Mouse (Mus musculus) erythroblast, adult 5-6 weeks (primary cell): ENCODE results near the gene Cep128. TPM values are rescaled to one million over a fixed set of nuclear protein-coding genes. Genes with fewer than 3 reads are reported as not detected.

Source experiments
- ATAC-seq: replicated peaks from 2 replicates; pipeline ENCODE4 v1.8.0; 2016; ENCODE audit warnings: moderate number of reproducible peaks, mild to moderate bottlenecking, moderate TSS enrichment, inconsistent platforms; ENCODE audit not compliant: poor library complexity, low FRiP score, severe bottlenecking
- total RNA-seq, 2 experiments: library from RNA; stranded (forward) in 1 of 2; stranded (reverse) in 1 of 2; fragments of 150-400 nt in 1 of 2; fragments of 200-764, 138-1000 nt in 1 of 2; gene quantifications; 2 replicates each; pipeline versions ENCODE4 v1.2.3 to v1.2.4; 2015 to 2017; ENCODE audit warnings: low replicate concordance in 2 of 2

Gene Cep128
- total RNA-seq, 2 experiments from 2014 or later: 93.6 to 154 TPM

DNA sequence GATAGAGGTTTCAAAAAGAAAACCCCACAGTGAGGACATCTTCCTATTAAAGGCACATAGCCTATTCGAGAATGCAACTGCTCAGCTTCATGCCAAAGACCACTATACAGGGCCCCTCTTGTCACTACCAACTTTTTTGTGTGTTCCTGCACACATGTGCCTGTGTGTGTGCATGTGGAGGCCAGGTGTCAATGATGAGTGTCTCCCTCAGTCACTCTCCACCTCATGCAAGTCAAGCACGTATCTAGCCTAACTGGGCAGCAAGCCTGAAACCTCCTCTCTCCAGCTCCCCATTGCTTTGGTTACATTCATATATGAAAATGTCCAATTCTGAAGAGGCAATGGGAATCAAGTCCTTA is 317.1 kb downstream of the Cep128 start:
- ATAC-seq: no peak

DNA sequence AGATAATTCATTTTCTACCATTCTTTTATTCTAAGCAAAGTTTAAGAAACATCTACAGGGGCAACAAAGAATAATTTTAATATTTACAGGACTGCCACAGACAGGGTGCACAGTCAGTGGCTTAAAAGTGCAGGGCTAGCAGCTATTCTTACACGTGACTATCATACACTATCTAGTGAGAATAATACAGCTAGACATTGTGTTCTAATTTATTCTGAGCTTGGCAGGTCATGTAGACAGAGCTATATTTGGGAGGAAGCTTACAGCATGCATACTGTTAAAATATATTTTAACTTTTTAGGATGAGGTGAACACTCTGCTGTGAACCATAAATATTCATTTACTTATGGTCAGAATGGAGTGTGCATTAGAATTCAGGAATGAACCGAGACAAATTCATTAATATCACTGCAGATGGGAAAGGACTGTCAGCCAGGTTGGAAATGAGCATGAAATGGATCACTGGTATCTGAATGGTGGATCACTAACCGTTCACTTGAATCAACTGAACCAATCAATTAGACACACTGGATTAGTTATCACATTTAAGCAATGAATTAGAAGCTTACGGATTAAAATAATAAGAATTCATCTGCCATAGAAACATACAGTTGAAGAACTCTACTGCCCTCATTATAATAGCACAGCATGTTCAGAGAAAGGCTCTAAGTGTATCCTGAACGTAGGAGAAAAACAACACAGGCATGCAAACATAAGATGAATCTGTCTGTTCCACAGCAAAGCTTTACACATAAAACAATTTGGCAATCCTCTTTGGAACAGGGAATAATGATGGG is 317.7 kb downstream of the Cep128 start:
- no peak for ATAC-seq

DNA sequence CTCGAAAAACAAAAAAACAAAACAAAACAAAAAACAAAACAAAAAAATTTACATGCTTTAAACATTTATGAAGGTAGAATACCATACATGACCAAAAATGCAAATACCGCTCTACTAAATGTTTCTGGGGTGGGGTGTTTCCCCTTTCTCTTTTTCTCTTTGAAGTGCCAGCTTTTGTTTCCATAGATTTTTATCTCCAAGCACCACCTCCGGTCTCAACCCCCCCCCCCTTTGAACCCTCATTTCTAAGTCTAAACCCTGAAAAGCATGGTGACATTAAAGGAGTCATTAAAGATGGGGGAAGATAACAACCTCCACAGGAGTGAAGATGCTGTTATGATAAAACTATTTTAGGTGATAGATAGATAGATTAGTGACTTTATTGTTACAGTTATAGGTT is 318.8 kb downstream of the Cep128 start:
- no peak for ATAC-seq

DNA sequence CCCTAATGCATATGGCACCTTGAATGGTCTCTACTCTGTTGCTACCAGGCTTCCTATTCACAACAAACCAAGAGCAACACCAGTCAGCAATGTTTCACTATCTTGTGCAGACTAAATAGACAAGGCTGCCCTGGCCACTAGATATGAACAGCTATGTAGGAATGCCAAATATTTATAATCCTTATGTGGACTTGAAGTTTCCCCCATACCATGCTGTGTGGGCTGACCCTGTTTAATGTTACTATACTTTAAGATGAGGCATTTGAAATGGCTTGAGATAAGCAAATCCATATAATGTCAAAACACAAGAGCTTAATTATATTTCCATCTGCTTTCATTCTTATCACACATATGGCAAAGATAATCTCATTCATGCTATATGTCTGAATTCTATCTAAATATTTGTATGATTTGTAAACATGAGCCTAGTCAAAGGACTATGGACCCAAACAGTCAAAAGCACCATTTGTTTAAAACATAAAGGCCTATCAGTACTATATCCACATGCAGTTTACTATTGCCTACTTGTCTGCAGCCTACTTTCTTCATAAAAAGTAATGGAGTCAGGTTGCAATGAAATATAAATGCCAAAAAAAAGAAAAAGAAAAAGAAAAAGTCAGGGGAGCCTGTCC is 319.7 kb downstream of the Cep128 start:
- no peak for ATAC-seq

DNA sequence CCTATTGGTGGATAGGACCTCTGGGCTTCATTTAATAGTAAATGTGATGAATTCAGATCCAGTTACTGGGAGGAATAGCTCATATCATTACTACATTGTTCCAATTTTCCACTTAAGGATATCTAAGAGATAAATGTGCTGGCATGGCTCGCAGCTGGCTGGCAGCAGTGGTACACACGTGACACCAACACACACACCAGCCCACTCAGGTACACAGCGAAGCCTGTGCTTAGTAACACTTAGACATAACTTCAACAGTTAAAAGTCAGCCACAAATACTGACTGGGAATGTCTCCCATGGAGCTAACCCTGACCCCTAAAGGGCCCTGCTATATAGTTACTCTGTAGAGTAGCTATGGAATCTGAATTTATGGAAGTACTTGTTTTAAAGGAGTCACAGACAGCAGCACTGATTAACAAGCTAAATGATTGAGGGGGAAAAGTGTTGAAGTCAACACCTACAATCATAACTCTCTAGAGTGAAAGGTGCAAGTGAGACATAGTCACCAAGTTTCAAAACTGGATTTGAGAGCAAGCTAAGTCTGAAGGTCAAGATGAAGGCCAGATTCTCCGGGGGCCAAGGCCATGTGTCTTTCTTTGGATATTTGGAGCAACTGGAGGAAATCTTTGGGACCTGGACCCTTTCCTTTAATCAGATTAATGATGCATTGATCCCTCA is 320.7 kb downstream of the Cep128 start:
- ATAC-seq: no peak

DNA sequence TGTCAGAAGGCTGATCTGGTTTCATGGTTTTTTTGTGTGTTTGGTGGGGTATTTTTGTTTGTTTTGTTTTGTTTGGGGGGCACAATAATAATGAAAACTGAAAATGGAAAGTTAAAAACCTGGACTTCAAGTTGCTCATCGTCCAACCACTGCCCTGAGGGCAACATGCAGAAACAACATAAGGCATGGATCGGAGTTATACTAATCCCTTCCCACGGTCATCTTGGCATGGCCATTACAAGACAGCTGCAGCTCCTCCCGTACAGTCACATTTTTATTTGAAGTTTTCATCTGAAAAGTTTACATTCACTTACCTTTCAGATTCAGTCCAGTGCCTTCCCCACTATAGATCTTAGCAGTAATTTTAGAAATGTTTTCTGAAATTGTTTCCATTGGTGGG is 321.5 kb downstream of the Cep128 start:
- no peak for ATAC-seq

DNA sequence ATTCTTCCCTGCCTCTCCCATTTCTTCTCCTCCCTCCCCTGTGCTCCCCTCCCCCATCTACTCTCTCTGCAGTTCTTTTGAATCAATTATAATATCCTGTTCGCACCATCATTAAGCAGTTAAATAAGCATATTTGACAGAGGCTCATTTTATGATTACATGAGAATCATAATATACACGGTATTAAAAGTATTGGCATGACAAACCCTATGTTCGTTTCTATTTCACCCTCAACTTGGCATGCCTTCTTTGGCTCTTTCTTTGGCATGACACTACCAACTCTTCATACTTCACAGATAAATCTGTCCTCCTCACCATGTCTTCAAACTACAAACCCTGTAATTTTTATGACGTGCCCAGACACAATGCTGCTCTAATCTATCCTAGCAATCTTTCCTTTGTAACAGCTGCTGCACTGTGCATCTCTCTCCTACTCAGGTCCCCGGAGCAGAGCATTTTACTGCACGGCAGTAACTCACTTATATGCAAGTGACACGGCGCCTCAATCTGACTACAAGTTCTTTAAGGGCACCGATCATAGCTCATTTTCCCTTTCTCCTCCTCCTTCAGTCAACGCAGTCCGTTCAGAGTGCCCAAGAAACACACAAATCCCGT is 324.4 kb downstream of the Cep128 start:
- ATAC-seq: no peak

DNA sequence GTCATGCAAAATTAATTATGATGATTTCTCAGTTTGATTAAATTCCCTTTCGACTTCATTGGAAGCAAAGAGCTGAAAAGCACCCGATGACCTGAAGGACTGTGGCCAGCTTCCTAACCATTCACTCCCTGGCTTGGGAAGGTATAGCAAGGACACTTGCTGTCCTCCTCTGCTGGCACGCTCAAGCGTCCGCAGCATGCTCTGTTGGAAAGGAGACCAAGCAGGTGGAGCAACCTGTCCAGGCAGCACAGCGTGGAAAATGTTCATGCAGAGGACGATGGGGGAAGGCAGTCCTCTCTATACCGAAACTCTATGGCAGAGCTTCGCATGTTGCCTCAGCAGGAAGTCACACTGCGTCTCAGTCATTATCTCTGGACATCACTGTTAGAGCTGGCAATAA is 327.3 kb downstream of the Cep128 start:
- ATAC-seq: no peak

DNA sequence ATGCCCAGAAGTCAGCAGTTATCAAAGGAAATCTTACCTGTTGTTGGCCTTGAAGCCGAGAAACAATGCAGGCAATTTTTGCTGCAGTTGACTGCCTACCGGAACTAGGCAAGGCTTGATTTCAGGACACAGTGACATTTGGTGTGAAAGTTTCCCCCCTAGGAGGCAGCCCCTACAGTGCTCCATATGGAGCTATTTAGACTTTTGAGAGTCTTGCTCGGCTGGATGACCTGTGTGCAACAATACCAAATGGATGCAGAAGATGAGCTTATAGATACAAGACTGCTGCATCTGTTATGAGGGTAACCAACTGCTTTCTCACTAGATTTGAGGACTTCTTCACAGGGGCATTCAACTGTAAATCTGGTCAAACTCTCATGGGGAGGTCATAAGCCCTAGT is 331.9 kb downstream of the Cep128 start:
- ATAC-seq: no peak

DNA sequence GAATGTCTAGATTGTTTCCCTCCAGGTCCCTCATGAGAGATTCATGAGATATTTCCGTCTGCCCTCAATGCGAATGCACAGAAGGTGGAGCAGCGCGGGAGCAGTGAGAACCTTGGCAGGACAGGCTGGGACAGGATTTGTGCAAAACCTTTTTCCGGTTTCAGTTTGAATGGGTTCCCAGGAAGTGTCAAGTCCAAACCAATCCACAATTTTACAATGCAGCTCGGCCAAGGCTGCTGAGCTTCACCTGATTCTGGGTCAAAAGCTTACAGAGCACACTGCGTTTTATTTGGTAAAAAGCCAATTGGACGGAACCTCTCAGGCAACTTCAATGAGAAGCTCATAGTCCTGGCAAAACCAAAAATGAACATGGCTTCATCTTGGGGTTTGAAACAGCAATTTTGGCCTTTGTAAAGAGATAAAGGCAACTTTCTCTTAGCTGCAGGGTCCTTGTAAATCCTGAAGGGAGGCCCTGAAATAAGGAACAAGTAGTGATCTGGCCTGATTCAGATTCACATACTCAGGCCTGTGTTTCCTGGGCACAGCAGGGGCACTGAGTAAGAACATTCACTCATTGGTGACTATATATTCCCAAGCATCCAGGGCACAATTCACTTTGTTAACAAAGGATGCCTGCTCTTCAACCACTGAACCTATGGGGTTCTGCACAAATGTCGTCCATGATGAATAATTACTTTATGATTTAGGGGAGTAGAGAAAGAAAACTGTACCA is 333.4 kb downstream of the Cep128 start:
- ATAC-seq: no peak

DNA sequence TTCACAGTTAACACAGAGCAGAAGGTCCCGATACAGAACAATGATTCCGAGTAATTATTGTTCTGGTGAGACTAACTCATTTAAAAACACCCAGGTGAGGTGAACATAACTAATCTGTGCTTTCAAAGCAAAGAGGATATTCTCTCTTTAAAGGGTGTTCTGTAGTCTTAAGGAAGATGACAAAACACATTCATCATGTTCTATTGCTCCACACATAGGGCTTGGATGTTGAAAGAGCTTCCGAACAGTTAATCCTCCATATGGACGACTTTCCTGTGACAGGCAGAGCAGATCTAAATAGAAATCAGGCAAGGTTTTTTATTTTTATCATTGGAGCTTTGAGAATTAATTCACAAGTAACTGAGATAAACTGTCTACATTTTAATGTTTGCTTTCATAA is 342.8 kb downstream of the Cep128 start:
- ATAC-seq: no peak

DNA sequence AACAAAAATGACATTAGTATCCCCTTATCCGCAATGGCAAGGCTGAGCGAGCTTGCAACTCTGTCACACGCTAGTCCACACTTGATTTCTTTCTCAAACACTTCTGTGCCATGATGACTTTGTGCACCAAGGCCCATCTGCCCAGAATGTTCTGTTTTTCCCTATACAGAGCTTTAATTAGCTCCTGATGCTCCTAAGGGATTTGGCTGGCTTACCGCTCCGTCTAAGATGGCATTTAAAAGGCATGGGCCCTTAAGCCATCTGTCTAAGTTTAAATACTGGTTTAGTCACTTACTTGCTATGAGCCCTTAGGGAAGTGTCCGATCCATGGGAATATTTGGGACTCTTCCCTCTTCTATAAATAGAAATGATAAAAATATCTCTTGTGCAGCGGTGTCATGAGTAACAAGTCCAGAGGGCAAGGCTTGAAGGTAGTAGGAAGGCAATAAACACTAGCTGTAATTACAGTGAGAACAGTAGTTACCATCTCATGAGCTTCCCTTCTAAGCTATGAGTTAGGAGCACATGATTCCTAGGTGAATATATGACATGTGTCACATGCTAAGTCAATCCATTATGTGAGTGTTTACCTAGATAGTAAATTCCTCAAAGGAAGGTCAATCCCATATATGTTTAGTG is 343.8 kb downstream of the Cep128 start:
- no peak for ATAC-seq

DNA sequence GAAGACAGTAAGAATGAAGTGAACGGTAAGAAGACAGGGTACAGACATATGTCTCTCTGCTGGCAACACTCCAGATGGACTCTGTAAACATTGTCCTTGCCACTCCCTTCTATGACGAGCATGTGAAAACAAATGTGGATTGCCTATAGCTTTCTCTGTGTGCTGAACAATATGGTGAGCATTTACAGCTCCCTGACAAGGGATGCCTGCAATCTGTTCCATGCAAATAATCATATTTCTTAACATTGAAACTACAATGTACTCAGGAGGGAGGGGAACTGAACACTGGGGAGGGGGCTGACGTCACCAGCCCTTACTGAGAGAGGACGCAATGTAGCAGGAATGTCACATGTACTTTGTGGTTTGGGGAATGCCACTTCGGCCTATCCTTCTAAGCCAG is 355.1 kb downstream of the Cep128 start:
- no peak for ATAC-seq

DNA sequence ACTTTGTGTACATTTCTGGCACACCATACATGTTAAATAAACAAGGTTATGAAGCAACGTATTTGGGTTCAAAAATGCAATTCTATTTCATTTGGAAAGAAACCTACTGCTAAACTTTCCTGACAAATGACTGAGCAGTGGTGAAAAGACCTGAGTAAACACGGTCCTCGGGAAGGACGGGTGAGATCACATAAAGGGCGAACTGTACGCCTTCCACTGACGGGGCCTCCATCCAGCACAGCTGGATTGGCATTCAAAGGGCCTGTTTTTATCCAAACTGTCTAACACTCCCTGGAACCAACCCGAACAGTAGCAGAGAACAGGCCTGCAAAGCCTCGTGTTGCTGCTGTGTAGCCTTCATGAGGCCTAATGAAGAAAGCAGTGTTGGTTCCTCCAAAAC is 356.5 kb downstream of the Cep128 start:
- no peak for ATAC-seq

DNA sequence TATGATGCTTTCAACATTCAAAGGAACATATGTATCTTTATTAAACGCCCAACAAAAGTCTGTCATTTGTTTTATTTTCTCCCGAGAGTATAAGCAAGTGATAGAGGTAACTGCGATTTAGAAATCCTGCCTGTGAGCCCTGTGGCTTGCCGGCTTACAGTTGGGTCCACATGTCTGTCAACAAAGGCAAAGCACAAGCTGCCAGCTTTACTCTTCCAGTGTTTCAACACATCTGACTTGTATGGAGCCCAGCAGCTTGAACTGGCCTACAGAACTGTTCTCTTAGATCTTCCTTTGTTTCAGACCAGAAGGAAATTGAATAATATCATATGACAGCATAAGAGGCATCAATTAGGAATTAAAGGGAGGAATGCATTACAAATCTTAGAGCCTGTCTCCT is 357.1 kb downstream of the Cep128 start:
- no peak for ATAC-seq

DNA sequence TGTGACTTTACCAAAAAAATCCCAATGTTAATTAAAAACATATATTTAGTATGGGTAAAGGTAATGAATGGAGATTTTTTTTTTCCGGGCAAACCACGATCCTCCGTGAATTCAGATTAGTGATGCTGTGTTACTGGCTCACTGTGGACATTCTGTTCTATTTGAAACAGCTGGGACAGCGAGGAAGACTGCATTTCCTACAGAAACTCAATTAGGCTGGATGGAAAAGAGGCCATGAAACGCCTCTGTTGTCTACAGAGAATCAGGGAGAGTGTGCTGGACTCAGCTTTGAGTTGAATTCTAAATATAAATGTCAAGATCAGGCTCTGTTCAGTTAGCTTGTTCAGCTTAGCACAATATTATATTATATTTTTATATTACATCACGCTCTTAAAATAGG is 369.1 kb downstream of the Cep128 start:
- no peak for ATAC-seq

DNA sequence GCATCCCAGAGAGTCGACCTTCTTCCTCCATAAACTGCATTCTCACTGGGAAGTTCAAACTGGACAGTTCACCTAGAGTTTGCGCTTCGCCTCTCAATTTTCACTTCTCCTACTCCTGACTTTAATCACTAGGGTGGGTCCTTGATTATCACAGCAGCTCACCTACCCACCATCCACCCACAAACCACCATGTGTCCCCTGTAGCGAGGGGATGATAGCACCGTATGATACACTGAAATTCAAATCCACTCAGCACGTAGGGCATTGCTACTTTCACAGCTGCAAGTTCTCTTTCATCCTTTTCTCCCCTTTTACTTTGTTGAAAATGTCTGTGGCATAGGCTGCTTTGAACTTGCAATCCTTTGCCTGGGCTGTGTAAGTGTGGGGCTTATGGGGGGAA is 371.2 kb downstream of the Cep128 start:
- no peak for ATAC-seq

DNA sequence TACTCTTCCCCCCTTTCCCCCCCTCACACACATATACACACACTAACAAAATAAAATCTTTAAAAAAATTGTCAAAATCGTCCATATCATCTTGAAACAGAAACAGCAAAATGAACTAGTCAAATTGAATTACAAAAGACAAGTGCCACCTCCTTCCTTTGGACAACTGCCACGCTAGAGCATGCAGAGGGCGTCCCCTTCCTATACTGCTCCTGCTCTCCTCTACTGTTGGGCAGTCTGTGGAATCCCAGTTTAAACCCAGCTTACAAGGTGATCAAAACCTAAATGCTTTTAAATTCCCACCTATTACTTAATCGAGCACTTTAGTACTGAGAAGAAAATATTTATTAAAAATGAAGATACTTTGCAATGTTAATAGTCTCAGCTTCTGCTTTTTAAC is 372.0 kb downstream of the Cep128 start:
- no peak for ATAC-seq

DNA sequence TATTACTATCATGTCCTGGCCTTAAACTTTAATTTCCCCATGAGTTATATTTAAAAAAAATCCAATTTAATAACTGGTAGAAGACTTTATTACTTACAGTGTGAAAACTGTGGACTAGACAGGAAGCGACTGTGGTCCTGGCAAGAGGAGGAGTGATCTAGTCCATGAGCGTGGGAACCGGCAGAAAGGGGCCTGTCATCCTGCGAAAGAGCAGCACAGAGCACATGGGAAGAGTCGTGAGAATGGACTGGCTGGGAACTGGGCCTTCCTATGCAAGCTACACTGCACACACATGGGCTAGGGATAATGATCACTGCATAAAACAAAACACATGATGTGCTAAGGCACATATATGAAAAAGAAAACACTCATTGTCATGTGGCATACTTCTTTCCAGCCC is 375.5 kb downstream of the Cep128 start:
- no peak for ATAC-seq

DNA sequence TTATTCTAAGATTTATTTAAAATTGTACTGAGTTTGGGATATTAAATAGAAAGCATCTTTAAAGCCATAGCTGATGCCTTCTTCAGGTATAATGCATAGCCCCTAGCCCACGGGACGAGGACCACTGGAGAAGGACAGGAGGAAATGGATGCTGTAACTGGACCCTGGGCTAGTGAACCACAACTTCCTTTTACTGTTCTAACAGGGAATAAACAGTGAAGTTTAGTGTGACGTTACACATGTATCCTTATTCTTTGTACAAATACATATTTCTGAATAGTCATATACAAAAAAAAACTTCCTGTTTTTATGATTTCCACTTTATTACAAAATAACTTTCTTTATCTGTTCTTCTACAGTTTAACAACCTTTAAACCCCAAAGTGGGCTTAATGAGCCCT is 376.0 kb downstream of the Cep128 start:
- ATAC-seq: no peak
